Mouse (Mus musculus) midbrain, postnatal 0 days (tissue): ENCODE measurements around the gene Chst14. TPM values are rescaled to one million over a fixed set of nuclear protein-coding genes. Genes with fewer than 3 reads are reported as not detected.
A peak's percentile ranks its signal among the peaks of the same experiment; 100 is the strongest.

Experiments used
- ATAC-seq: fragments of 200-750 bp; cut with Nextera tagmentation; 2 replicates; pipeline ENCODE4 v1.8.0; 2017; ENCODE audit warnings: moderate number of reproducible peaks, mild to moderate bottlenecking, moderate TSS enrichment, moderate library complexity; ENCODE audit not compliant: low FRiP score
- DNase-seq: peaks from one replicate; pipeline ENCODE4 v3.0.0-alpha.2; 2015; ENCODE audit warnings: low spot score
- H3K27ac ChIP-seq: fragments of 300-500 bp; sonication (generic); 2 replicates; pipeline ENCODE4 v1.5.1; 2014; ENCODE audit warnings: low read depth, mild to moderate bottlenecking, low read length, mixed read lengths
- H3K27me3 ChIP-seq: fragments of 300-500 bp; sonication (generic); 2 replicates; pipeline ENCODE4 v1.6.1; 2014; ENCODE audit warnings: low read length, control low read depth, mixed read lengths; ENCODE audit not compliant: insufficient read depth
- H3K36me3 ChIP-seq: fragments of 300-500 bp; sonication (generic); 2 replicates; pipeline ENCODE4 v1.6.1; 2014; ENCODE audit warnings: low read length, control low read depth, mixed read lengths; ENCODE audit not compliant: insufficient read depth
- H3K4me1 ChIP-seq: fragments of 300-500 bp; sonication (generic); 2 replicates; pipeline ENCODE4 v1.6.1; 2014; ENCODE audit warnings: mild to moderate bottlenecking, control low read depth, antibody characterized with exemption, low read length, mixed read lengths; ENCODE audit not compliant: insufficient read depth
- H3K4me2 ChIP-seq: fragments of 300-500 bp; sonication (generic); 2 replicates; pipeline ENCODE4 v1.6.1; 2014; ENCODE audit warnings: low read depth, mild to moderate bottlenecking, low read length, mixed read lengths; ENCODE audit not compliant: poor library complexity, severe bottlenecking
- H3K4me3 ChIP-seq: fragments of 300-500 bp; sonication (generic); 2 replicates; pipeline ENCODE4 v1.5.1; 2014; ENCODE audit warnings: low read depth, mild to moderate bottlenecking, low read length, moderate library complexity
- H3K9ac ChIP-seq: fragments of 300-500 bp; sonication (generic); replicated peaks from 2 replicates; pipeline ENCODE4 v1.6.1; 2014; ENCODE audit warnings: mild to moderate bottlenecking, low read length, moderate library complexity, mixed read lengths; ENCODE audit not compliant: poor library complexity, severe bottlenecking
- H3K9me3 ChIP-seq: fragments of 300-500 bp; sonication (generic); 2 replicates; pipeline ENCODE4 v1.6.1; 2016; ENCODE audit warnings: low read length, control low read depth
- CTCF ChIP-seq: IDR thresholded peaks from 2 replicates; pipeline ENCODE4 v1.5.1; 2016; ENCODE audit warnings: antibody characterized with exemption, mild to moderate bottlenecking
- WGBS: fragments of 180-500 bp; shearing (Covaris S2); extraction: QIAGEN DNeasy Blood & Tissue Kit; methylation state at CpG from one replicate; pipeline ENCODE4 v1.1.7; 2014; 5-methylcytosine and 5-hydroxymethylcytosine counted together
- polyA plus RNA-seq: library from polyadenylated mRNA; unstranded; fragments of >200 nt; fragmentation: Nextera tagmentation; extraction: Ambion mirVana; gene quantifications from 2 replicates; pipeline ENCODE4 v1.2.1, GENCODE M21; 2015
- total RNA-seq: library from RNA; depleted of rRNA; stranded (reverse); fragments of >200 nt; gene quantifications from 2 replicates; pipeline ENCODE4 v1.2.3, GENCODE M21; 2014

Gene Chst14
- total and polyA plus RNA-seq, 2 experiments from 2014 or later: 3.0 to 4.9 TPM

DNA sequence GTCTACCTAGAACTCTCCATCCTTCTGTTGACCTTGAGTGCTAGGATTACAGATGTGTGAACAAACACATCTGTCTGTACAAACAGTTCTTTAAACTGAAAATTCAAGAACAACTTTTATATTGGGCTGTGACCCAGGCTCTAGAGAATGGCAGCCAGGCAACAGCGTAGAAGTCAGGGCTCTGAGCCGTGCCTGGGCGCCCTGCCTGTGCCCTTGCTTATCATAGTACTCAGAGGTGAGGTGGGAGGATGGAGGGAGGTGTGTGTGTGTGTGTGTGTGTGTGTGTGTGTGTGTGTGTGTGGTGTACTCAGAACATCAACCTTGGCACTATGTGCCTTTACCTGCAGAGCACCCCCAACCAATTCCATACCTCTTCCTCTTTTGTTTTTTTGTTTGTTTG is 18.5 kb upstream of the Chst14 start:
- no peaks in the 10 kb centered on the region for H3K9me3 ChIP-seq
- DNase-seq (no peak), ATAC-seq (no peak)
- no peaks in the 10 kb centered on the region for H3K27me3 ChIP-seq
- no peak for TF ChIP-seq CTCF
- no peak overlapping the region for H3K4me3 ChIP-seq
- no peak overlapping the region for H3K9ac ChIP-seq
- H3K4me1 ChIP-seq: peaks cover 22% of the 10 kb centered on the region
- H3K4me2 ChIP-seq: no peak overlapping the region
- H3K27ac ChIP-seq: no peak overlapping the region
- WGBS: 93% methylated on average over 3 of the region's 3 CpGs
- H3K36me3 ChIP-seq: no peaks in the 10 kb centered on the region

DNA sequence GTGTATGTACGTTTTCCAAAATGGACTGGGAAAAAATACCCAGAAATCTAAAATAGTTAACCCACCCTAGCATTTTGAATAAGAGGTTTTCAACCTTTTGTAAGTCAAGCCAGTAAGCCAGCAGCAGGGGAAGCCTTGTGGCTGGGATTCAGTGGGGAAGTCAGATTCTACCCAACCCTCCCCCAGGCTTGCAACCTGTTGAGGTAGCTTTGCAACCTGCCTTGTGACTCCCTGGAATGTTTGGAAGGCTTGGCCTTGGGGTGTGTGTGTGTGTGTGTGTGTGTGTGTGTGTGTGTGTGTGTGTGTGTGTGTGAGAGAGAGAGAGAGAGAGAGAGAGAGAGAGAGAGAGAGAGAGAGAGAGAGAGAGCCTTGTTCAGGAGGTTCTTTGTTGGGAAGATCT is 17.1 kb upstream of the Chst14 start:
- Histone ChIP-seq H3K27ac (no peak overlapping the region), H3K9ac (no peak overlapping the region), H3K4me2 (no peak overlapping the region), H3K9me3 (no peaks in the 10 kb centered on the region), H3K27me3 (no peaks in the 10 kb centered on the region), H3K36me3 (no peaks in the 10 kb centered on the region), H3K4me3 (no peak overlapping the region), H3K4me1 (peaks cover 24% of the 10 kb centered on the region; the same call in 1 of the 2 replicates)
- no peak for TF ChIP-seq CTCF
- DNase-seq (no peak), ATAC-seq (no peak)
- WGBS: 65% methylated on average over 1 of the region's 1 CpGs

DNA sequence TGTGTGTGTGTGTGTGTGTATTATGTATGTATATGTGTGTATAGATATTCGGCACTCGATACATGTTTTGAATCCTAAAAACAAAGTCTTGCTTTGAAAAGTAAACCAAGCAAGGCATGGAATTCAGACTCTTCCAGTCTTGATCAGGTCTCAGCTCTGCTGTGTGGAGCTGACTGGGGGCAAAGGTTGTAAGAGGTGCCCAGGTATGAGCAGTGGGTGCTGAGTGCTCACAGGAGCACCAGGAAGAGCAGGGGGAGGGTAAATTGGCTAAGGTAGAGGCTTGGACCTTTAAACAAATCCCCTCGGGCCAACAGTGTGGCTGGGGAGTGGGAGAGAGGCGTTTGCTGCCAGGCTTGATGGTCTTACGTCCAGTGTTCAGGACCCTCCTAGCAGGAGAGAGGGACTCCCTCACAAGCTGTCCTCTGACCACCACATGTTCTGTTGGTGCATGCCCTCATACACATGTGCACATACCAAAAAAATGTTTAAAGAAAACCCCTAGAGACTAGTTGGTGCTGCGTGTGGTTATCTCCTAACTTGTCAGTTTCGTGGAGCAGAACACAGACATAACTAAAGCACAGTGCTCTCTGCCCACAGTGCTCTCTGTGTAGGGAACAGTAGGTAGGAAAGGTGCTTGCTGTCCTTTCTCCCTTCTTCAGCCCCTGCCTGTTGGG is 15.6 kb upstream of the Chst14 start:
- Histone ChIP-seq H3K4me2 (no peak overlapping the region), H3K4me1 (peaks cover 21% of the 10 kb centered on the region; the same call in 1 of the 2 replicates), H3K27ac (no peak overlapping the region), H3K9me3 (no peaks in the 10 kb centered on the region), H3K4me3 (no peak overlapping the region), H3K27me3 (no peaks in the 10 kb centered on the region), H3K36me3 (no peaks in the 10 kb centered on the region), H3K9ac (no peak overlapping the region)
- DNase-seq (no peak), ATAC-seq (no peak)
- TF ChIP-seq CTCF: no peak
- 79% methylated on average over 7 of the region's 7 CpGs for WGBS

DNA sequence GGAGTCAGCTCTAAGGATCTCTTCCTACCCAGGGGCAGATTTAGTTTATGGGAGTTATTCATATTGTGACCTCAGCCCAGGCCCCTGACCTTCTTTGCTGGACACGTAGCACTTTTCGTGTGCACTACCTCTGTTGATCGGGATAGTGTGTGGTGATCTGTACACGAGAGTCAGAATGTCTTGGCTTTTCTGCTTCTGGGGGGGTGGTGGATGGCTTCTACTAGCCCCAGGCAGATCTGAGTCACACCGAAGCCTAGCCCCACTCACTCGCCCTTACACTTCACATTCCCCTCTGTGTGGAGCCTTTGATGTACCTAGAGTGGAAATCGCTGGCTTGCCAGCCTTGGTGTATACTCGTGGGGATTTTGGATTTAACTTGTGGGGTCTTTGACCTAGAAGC is 13.6 kb upstream of the Chst14 start:
- H3K27ac ChIP-seq: no peak overlapping the region
- ATAC-seq (no peak), DNase-seq (no peak)
- 67% methylated on average over 8 of the region's 8 CpGs for WGBS
- H3K9ac ChIP-seq: no peak overlapping the region
- no peaks in the 10 kb centered on the region for H3K27me3 ChIP-seq
- no peak for TF ChIP-seq CTCF
- H3K4me1 ChIP-seq: 0 out of 2 replicates have a peak, but pooled peaks cover 19% of the 10 kb centered on the region
- H3K4me2 ChIP-seq: no peak overlapping the region
- H3K9me3 ChIP-seq: no peaks in the 10 kb centered on the region
- H3K36me3 ChIP-seq: peaks cover 11% of the 10 kb centered on the region; the same call in 1 of the 2 replicates
- H3K4me3 ChIP-seq: no peak overlapping the region

DNA sequence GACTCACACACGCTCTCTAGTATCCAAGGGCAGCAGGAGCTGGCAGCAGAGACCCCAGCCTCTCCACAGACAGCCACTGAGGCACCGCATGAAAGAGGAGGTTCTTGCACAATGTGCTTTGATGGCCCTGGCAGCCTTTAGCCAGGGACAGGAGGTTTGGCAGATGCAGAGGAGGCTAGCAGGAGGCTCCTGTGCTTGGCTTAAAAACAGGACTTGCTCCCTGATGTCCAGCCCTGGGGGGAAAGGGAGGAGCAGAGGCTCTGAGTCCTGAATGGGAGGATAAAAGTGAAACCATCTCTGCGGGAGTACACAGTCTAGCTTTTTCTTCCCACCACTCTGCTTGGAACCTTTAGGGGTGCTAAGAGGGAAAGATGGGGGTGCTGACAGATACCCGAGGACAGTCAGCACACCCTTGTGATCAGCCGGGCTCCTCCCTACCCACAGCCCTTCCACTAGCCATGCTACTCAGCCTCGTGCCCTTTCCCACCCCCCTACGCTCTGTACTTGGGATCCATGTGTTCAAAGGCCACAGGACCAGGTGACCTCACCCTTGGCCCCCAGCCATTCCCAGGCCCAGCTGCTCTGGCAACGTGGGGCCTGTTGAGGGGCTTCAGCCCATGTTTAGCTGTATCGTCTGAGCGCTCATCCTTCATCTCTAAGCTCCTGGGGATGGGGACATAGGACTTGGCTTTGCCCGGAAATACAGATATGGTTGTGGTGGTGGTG is 12.6 kb upstream of the Chst14 start:
- Histone ChIP-seq H3K9ac (no peak overlapping the region), H3K4me2 (no peak overlapping the region), H3K27me3 (no peaks in the 10 kb centered on the region), H3K4me1 (0 out of 2 replicates have a peak, but pooled peaks cover 19% of the 10 kb centered on the region), H3K4me3 (no peak overlapping the region), H3K27ac (no peak overlapping the region), H3K9me3 (no peaks in the 10 kb centered on the region), H3K36me3 (peaks cover 13% of the 10 kb centered on the region; the same call in 1 of the 2 replicates)
- 51% methylated on average over 11 of the region's 11 CpGs for WGBS
- no peak for TF ChIP-seq CTCF
- peak; percentile 32; the same call in 1 of the 2 replicates for ATAC-seq
- peak; percentile 46 for DNase-seq

DNA sequence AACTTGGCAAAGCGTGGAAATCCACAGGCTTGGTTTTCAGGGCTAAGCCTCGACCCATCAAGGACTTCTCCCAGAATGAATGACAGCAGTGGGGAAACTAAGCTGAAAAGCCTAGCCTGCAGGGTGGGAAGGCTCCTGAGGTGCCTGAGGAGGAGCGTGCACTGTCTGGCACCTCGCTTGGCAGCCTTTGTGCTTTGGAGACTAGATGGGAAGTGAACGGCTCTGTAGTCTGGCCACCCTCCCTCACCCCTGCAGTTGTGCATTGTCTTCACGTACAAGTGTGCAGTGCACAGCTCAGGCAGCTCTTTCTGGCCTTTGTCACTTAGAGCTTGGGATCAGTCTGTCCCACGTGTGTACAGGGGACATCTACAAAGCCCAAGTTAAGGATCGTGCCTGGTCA is 11.6 kb upstream of the Chst14 start:
- Histone ChIP-seq H3K27me3 (no peaks in the 10 kb centered on the region), H3K9me3 (no peaks in the 10 kb centered on the region), H3K27ac (no peak overlapping the region), H3K36me3 (peaks cover 18% of the 10 kb centered on the region; the same call in 1 of the 2 replicates), H3K4me1 (0 out of 2 replicates have a peak, but pooled peaks cover 19% of the 10 kb centered on the region), H3K4me3 (no peak overlapping the region), H3K9ac (no peak overlapping the region), H3K4me2 (no peak overlapping the region)
- TF ChIP-seq CTCF: no peak
- DNase-seq (no peak), ATAC-seq (no peak)
- 25% methylated on average over 8 of the region's 8 CpGs for WGBS
